Mouse (Mus musculus) layer of hippocampus, postnatal 10 days (tissue): ENCODE results near the gene Pard3. TPM values are rescaled to one million over a fixed set of nuclear protein-coding genes. Genes with fewer than 3 reads are reported as not detected.

Experiments used
- DNase-seq, 2 experiments: peaks; one replicate each; pipeline ENCODE4 v3.0.0; 2021; ENCODE audit warnings: low spot score in 2 of 2
- total RNA-seq, 2 experiments: library from RNA; stranded (reverse); gene quantifications; 2 replicates each; pipeline ENCODE4 v1.2.3; 2021

Gene Pard3
- total RNA-seq, 2 experiments from 2014 or later: 26.2 to 27.8 TPM

GRCm38 (mm10) chr8:127535192-127535845, 471.6 kb downstream of the Pard3 start:
- DNase-seq: no peak

DNA sequence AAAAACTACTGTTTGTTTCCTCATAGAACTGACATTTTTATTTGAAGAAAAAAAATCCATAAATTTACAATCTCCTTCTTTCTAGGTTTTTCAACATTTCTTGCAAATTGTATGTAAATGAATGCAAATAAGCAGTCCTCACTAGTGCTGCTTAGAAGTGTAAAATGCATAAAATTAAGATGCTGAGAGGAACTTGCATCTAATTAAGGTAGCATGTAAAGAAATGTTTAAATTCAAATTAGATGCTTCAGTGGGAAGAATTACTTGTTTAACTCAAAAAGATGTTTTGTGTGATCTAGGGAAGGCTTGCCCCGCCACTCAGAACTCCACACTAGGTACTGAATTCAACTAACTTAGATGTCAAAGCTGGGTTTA, 472.1 kb downstream of the Pard3 start:
- no peak for DNase-seq

GRCm38 (mm10) chr8:127539803-127540202, 476.1 kb downstream of the Pard3 start:
- DNase-seq: no peak

DNA sequence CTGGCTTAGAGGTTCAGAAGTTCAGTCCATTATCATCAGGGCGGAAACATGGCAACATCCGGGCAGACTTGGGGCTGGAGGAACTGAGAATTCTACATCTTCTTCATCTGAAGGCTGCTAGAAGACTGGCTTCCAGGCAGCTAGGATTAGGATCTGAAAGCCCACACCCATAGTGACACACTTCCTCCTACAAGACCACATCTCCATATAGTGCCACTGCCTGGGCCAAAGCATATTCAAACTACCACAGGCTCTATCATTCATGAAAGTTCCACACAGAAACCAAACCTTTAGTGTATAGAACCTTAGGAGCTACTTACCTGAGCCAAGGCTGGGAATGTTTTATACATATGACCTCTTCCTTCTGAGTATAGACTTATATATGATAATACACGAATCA, 476.6 kb downstream of the Pard3 start:
- no peak for DNase-seq

GRCm38 (mm10) chr8:127542162-127542561, 478.5 kb downstream of the Pard3 start:
- no peak for DNase-seq

DNA sequence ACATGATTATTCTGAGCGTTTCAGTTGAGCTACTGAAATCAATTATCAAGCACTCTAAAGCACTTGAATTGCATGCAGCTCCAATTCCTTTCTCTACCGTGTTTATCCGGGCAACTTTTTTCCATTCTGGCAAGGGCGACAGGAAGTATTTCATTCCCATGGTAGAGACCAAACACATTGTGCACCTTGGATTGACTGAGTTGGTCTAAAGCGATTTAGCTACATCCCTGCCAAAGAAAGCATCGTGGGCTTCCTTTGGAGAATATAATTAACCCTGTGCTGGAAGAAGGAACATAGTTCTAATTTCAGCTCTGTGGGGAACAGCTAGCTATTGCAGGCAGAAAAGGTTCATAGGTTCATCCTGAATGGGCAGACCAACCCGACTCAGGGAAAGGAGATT, 480.0 kb downstream of the Pard3 start:
- DNase-seq: no peak

- no peak for DNase-seq
Observed at GRCm38 (mm10) chr8:127546161-127546560, 482.5 kb downstream of the Pard3 start.

DNA sequence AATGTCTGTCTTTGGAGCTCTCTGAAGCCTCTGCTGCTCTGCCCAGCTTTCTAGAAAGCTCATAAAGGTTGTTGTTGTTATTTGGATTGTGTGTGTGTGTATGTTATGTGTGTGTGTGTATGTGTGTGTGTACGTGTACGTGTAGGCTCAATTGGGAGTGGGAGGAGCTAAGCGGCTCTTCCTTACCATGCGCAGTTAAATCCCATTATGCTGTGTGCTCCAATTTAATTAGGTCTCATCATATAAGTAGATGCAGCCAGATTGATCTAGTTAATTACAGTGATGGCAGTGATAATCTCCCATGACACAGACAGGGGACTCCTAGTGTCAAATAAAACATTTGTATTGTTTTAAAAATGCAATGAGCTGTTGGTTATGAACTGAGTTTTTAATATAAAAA, 487.2 kb downstream of the Pard3 start:
- no peak for DNase-seq

DNA sequence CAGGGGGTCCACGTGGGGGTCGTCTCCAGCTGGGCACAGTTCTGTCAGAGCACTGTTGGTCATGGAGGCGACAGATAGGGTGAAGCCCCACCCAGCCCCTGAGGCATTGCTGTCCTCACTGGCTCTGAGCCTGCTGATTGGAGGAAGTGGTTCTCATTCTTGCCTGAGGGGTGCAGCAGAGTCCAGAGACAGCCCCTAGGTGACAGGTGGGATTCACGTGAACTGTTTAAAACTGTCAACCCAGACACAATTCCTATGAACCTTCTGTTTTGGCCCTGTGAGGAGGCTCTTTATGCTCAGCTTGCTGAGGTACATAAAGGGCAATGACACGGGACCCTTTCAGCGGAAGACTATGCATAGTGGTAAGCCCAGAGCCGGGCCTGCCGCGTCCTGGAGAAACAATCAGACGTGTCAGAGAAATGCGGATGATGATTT, 488.5 kb downstream of the Pard3 start:
- DNase-seq: peak; percentile 27 to 49

GRCm38 (mm10) chr8:127552836-127553235, 489.1 kb downstream of the Pard3 start:
- no peak for DNase-seq

DNA sequence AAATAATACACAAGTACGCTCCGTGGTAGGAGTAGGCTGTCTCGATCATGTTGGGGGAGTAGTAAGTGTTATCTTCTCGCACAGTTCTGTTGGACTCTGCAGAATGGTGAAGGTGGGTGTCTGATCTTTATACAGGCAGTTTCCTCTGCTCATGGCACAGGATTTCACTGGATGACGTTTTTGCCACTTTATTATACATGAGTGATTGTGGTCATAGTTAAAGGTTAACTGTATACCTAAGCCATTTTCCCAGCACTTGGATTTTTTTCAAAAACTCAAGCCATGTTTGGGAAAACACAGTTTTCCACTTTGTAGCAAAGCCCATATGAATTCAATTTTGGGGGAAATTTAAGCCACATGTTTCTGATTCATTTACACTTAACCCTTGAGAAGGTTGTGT, 489.9 kb downstream of the Pard3 start:
- DNase-seq: no peak

DNA sequence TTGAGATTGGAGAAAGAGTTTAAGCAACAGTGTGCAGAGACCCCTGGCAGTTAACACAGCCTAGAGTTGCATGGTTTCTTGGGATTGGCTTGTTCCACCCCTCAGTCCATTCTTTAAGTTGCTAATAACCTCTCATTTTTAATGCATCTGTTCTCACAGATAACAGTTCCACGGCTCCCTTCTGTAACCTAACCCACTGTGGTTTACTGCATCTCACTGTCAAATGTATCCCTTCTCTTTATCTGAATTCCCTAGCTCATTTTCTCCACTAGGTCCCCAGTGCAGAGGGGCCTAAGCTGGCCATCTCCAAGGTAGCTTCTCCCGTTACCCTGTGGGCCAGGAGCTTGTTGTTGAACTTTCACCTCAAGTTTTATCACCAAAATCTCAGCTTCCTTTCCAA, 492.1 kb downstream of the Pard3 start:
- no peak for DNase-seq

DNA sequence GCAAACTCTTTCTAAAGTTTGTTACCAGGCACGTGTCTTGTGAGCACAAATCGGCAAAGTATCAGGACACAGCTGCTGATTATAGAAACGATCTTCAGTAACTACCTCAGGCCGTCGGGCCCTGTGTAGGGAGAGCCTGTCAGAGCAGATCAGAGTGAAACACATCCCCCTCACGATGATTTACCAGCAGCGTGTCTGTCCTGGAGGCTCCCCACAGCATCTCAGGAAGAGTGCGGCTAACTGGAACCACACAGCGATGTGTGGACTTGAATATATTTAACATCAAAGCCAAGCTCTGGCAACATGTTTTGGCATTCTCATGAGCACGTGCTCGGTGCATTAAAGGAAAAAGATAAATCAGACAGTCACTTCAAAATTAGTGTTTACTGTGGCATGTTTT, 493.3 kb downstream of the Pard3 start:
- no peak for DNase-seq

- no peak for DNase-seq
Observed at GRCm38 (mm10) chr8:127557566-127557965, 493.9 kb downstream of the Pard3 start.

DNA sequence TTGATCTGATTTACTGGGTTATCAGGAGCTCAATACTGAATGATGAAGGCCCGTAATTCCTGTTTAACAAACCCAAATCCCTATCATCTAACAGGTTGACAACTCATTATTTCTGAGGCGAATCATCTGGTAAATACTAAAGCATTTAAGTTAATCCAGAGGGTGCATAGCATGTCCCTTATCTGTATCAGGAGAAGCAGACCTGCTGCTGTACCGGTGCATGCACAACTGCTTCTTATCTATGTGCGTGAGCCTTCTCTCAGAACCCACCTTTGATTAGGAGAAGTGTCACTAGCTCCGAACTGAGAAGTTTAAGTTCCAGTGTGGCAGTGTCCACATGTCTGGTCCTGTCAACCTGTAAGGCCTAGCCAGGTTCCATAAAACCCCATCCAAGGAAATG, 499.9 kb downstream of the Pard3 start:
- no peak for DNase-seq

- no peak for DNase-seq
Observed at GRCm38 (mm10) chr8:127564426-127564825, 500.7 kb downstream of the Pard3 start.

DNA sequence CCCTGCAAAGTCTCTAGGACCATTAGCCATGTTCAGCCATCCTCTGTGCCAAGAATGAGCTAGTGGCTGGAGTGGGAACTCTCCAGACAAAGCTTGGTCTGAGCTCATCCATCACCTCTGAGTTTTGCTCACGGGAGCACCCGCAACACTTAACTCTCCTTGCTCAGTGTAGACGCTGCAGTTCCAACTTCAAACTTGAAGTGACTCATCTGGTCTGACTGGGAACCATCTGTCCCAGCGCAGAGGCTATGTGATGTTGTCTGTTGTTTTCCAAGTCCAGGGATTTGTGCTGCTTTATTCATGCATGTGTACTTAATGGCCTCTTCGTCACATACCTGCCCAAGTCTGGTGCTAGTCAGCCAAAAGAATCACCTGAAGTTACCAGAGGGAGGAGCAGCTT, 505.5 kb downstream of the Pard3 start:
- DNase-seq: no peak

DNA sequence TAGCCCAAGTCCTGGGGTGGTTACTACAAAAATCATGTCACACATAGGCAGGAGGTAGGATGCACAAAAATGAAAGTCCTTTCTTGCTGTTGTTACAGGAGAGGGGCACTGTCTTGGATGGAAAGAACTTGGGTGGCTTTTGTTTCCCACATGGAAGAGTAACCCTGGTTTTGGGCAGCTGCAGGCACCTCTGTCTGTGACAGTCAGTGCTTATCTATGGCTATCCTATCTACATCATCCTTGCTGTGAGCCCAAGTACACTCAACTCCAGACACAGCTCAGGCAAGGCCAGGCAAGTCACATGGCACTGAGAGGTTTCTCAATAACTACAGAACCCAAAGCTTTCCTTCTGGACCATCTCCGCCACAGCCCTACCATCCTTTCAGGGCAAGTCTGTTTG, 506.8 kb downstream of the Pard3 start:
- DNase-seq: no peak

DNA sequence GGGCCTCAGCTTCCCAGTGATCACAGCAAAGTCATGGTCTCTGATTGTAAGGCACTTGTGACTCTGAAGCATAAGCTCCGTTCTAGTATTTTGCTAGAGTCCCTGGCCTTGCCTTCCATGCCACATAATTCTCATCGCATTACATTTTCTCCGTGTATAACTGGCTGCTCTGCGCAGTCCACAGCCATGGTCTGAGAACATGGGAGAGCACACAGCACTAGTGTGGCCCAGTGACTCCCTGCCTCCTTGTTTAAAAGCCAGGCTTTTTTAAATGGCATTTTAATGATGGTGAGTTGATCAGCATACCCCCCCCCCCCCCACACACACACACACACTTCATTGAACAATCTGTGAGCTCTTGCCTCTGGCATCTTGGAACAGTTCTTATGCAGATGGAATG, 508.8 kb downstream of the Pard3 start:
- no peak for DNase-seq

- no peak for DNase-seq
Observed at GRCm38 (mm10) chr8:127576657-127577056, 513.0 kb downstream of the Pard3 start.

DNA sequence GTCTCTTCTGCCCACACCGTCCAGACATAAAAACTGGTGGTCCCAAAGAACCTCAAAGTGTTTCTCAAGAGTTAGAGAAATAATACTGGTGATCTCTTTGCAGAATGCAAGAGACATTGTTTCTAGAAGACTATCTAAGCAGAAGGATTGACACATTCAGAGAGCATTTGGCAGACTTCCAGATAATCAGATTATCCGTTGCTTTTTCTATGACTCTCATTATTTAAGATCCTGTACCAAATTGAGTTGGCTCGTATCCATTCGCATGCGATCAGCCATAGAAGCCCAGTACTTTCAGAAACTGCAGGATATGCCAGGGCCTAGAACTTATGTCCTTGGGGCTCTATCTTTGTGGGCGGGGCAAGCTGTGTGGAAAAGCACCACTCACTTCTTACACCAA, 514.0 kb downstream of the Pard3 start:
- DNase-seq: no peak

- no peak for DNase-seq
Observed at GRCm38 (mm10) chr8:127579436-127579835, 515.7 kb downstream of the Pard3 start.

DNA sequence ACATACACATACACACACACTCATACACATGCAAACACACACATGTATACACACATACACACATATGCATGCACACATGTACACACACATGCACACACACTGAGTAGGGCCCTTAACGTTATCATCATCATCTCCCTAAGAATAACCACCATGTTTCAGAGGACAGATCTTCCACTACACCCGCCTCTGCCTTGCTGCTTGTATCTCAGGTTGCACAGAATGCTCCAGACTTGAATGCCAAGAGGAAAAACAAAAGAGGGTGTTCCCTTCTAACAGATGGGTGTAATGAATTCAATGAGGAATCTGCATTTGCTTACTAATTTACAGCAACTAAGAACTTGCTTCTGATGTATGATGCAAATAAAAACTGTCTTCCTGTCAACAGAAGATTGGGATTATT, 519.7 kb downstream of the Pard3 start:
- no peak for DNase-seq

DNA sequence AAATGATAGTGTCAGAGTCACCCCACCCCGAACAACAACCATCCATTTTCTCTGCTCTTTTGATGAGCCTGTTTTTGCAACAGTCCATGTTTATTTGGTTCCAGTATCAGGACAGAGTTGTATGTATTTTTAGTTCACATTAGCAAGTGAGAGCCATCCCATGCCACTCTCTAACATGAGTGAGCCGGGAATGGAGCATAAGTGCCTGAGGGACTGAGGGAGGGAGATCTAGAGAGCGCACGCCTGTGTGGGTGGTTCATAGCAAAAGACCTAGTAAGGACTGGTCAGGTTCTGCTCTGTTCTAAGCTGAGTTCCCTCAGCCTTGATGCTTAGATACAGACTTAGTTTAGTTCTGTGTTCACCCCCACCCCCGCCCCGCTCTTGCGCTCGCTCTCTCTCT, 521.9 kb downstream of the Pard3 start:
- no peak for DNase-seq
